Mouse (Mus musculus) midbrain, embryonic 12.5 days (tissue): ENCODE data around the gene Rbm19. TPM values are rescaled to one million over a fixed set of nuclear protein-coding genes. Genes with fewer than 3 reads are reported as not detected.
A peak's percentile ranks its signal among the peaks of the same experiment; 100 is the strongest.

Source experiments
- ATAC-seq: fragments of 200-750 bp; cut with Nextera tagmentation; 2 replicates; pipeline ENCODE4 v1.8.0; 2017; ENCODE audit warnings: low read depth, moderate TSS enrichment, moderate library complexity; ENCODE audit not compliant: low FRiP score
- H3K27ac ChIP-seq: fragments of 300-500 bp; sonication (generic); replicated peaks from 2 replicates; pipeline ENCODE4 v1.5.1; 2016; ENCODE audit warnings: mild to moderate bottlenecking
- H3K27me3 ChIP-seq: fragments of 300-500 bp; sonication (generic); 2 replicates; pipeline ENCODE4 v1.6.1; 2016; ENCODE audit warnings: mild to moderate bottlenecking
- H3K36me3 ChIP-seq: fragments of 300-500 bp; sonication (generic); 2 replicates; pipeline ENCODE4 v1.6.1; 2016
- H3K4me1 ChIP-seq: fragments of 300-500 bp; sonication (generic); 2 replicates; pipeline ENCODE4 v1.6.1; 2016
- H3K4me2 ChIP-seq: fragments of 300-500 bp; sonication (generic); replicated peaks from 2 replicates; pipeline ENCODE4 v1.6.1; 2016; ENCODE audit warnings: mild to moderate bottlenecking, moderate library complexity
- H3K4me3 ChIP-seq: fragments of 300-500 bp; sonication (generic); 2 replicates; pipeline ENCODE4 v1.5.1; 2016; ENCODE audit warnings: mild to moderate bottlenecking
- H3K9ac ChIP-seq: fragments of 300-500 bp; sonication (generic); replicated peaks from 2 replicates; pipeline ENCODE4 v1.6.1; 2016; ENCODE audit warnings: mild to moderate bottlenecking, moderate library complexity
- H3K9me3 ChIP-seq: fragments of 300-500 bp; sonication (generic); 2 replicates; pipeline ENCODE4 v1.6.1; 2016; ENCODE audit warnings: mild to moderate bottlenecking
- WGBS: fragments of 180-500 bp; shearing (Covaris S2); methylation state at CpG from one replicate; pipeline ENCODE4 v1.1.7; 2016; 5-methylcytosine and 5-hydroxymethylcytosine counted together
- polyA plus RNA-seq: library from polyadenylated mRNA; unstranded; fragments of >200 nt; fragmentation: Nextera tagmentation; extraction: Ambion mirVana; gene quantifications from 2 replicates; pipeline ENCODE4 v1.2.1, GENCODE M21; 2016

The Rbm19 gene
- polyA plus RNA-seq, 1 experiment from 2014 or later: 26.7 TPM

GRCm38 (mm10) chr5:120153140-120153539 lies 36.9 kb downstream of the Rbm19 start:
- peaks cover 21% of the 10 kb centered on the region for H3K4me1 ChIP-seq
- no peak overlapping the region for H3K27ac ChIP-seq
- no peaks in the 10 kb centered on the region for H3K9me3 ChIP-seq
- H3K4me2 ChIP-seq: no peak overlapping the region
- no peaks in the 10 kb centered on the region for H3K36me3 ChIP-seq
- no peak for ATAC-seq
- no peak overlapping the region for H3K4me3 ChIP-seq
- H3K9ac ChIP-seq: no peak overlapping the region
- WGBS: 84% methylated on average over 3 of the region's 3 CpGs
- peaks cover 70% of the 10 kb centered on the region for H3K27me3 ChIP-seq

- Histone ChIP-seq H3K36me3 (peaks cover 2% of the 10 kb centered on the region; the same call in 1 of the 2 replicates), H3K4me1 (peaks cover 21% of the 10 kb centered on the region), H3K4me2 (no peak overlapping the region), H3K9ac (no peak overlapping the region), H3K27me3 (peaks cover 47% of the 10 kb centered on the region; the same call in 1 of the 2 replicates), H3K27ac (peak overlapping the region; percentile 74; the same call in 1 of the 2 replicates), H3K4me3 (no peak overlapping the region), H3K9me3 (no peaks in the 10 kb centered on the region)
- WGBS: 70% methylated on average over 10 of the region's 10 CpGs
- ATAC-seq: no peak
Measured at GRCm38 (mm10) chr5:120155672-120156071, 39.4 kb downstream of the Rbm19 start.

- no peak overlapping the region for H3K4me3 ChIP-seq
- ATAC-seq: no peak
- peaks cover 21% of the 10 kb centered on the region for H3K4me1 ChIP-seq
- 73% methylated on average over 21 of the region's 21 CpGs for WGBS
- H3K27me3 ChIP-seq: peaks cover 41% of the 10 kb centered on the region; the same call in 1 of the 2 replicates
- H3K27ac ChIP-seq: peak overlapping the region; percentile 74
- no peak overlapping the region for H3K9ac ChIP-seq
- no peak overlapping the region for H3K4me2 ChIP-seq
- H3K36me3 ChIP-seq: peaks cover 2% of the 10 kb centered on the region; the same call in 1 of the 2 replicates
- no peaks in the 10 kb centered on the region for H3K9me3 ChIP-seq
Measured at GRCm38 (mm10) chr5:120156166-120156909, 40.1 kb downstream of the Rbm19 start.

- H3K9ac ChIP-seq: 0 out of 2 replicates have a peak overlapping the region, but pooled peaks have one; percentile 4
- H3K9me3 ChIP-seq: no peaks in the 10 kb centered on the region
- ATAC-seq: no peak
- peaks cover 33% of the 10 kb centered on the region; the same call in 1 of the 2 replicates for H3K27me3 ChIP-seq
- 75% methylated on average over 3 of the region's 3 CpGs for WGBS
- H3K4me1 ChIP-seq: peaks cover 21% of the 10 kb centered on the region
- H3K36me3 ChIP-seq: peaks cover 2% of the 10 kb centered on the region; the same call in 1 of the 2 replicates
- H3K4me3 ChIP-seq: no peak overlapping the region
- H3K4me2 ChIP-seq: no peak overlapping the region
- peak overlapping the region; percentile 74 for H3K27ac ChIP-seq
Measured at GRCm38 (mm10) chr5:120157115-120157514, 40.9 kb downstream of the Rbm19 start.

GRCm38 (mm10) chr5:120158476-120158875 lies 42.2 kb downstream of the Rbm19 start:
- Histone ChIP-seq H3K4me1 (peaks cover 21% of the 10 kb centered on the region), H3K4me3 (no peak overlapping the region), H3K4me2 (no peak overlapping the region), H3K9ac (no peak overlapping the region), H3K9me3 (no peaks in the 10 kb centered on the region), H3K36me3 (peaks cover 2% of the 10 kb centered on the region; the same call in 1 of the 2 replicates), H3K27me3 (peaks cover 21% of the 10 kb centered on the region; the same call in 1 of the 2 replicates), H3K27ac (no peak overlapping the region)
- no peak for ATAC-seq
- 68% methylated on average over 2 of the region's 2 CpGs for WGBS

- 93% methylated on average over 8 of the region's 8 CpGs for WGBS
- H3K36me3 ChIP-seq: peaks cover 2% of the 10 kb centered on the region; the same call in 1 of the 2 replicates
- ATAC-seq: no peak
- H3K4me1 ChIP-seq: peaks cover 8% of the 10 kb centered on the region
- no peak overlapping the region for H3K4me3 ChIP-seq
- H3K4me2 ChIP-seq: no peak overlapping the region
- no peak overlapping the region for H3K27ac ChIP-seq
- H3K9ac ChIP-seq: no peak overlapping the region
- H3K9me3 ChIP-seq: no peaks in the 10 kb centered on the region
- 0 out of 2 replicates have a peak, but pooled peaks cover 9% of the 10 kb centered on the region for H3K27me3 ChIP-seq
Measured at GRCm38 (mm10) chr5:120160923-120161658, 44.8 kb downstream of the Rbm19 start.

GRCm38 (mm10) chr5:120162689-120163088 lies 46.4 kb downstream of the Rbm19 start:
- ATAC-seq: no peak
- Histone ChIP-seq H3K27ac (no peak overlapping the region), H3K4me3 (no peak overlapping the region), H3K9ac (no peak overlapping the region), H3K4me2 (no peak overlapping the region), H3K4me1 (no peaks in the 10 kb centered on the region; the same call in 1 of the 2 replicates), H3K27me3 (peaks cover 6% of the 10 kb centered on the region; the same call in 1 of the 2 replicates), H3K36me3 (peaks cover 2% of the 10 kb centered on the region; the same call in 1 of the 2 replicates), H3K9me3 (no peaks in the 10 kb centered on the region)
- 93% methylated on average over 10 of the region's 10 CpGs for WGBS

- Histone ChIP-seq H3K9me3 (no peaks in the 10 kb centered on the region), H3K4me3 (no peak overlapping the region), H3K4me2 (no peak overlapping the region), H3K27ac (no peak overlapping the region), H3K4me1 (no peaks in the 10 kb centered on the region; the same call in 1 of the 2 replicates), H3K9ac (no peak overlapping the region), H3K36me3 (peaks cover 2% of the 10 kb centered on the region; the same call in 1 of the 2 replicates), H3K27me3 (peaks cover 6% of the 10 kb centered on the region; the same call in 1 of the 2 replicates)
- WGBS: 88% methylated on average over 6 of the region's 6 CpGs
- ATAC-seq: no peak
Measured at GRCm38 (mm10) chr5:120163428-120163827, 47.2 kb downstream of the Rbm19 start.

GRCm38 (mm10) chr5:120164450-120164849 lies 48.2 kb downstream of the Rbm19 start:
- no peaks in the 10 kb centered on the region; the same call in 1 of the 2 replicates for H3K4me1 ChIP-seq
- no peak for ATAC-seq
- H3K4me3 ChIP-seq: no peak overlapping the region
- H3K4me2 ChIP-seq: no peak overlapping the region
- H3K36me3 ChIP-seq: no peaks in the 10 kb centered on the region
- H3K27ac ChIP-seq: no peak overlapping the region
- no peak overlapping the region for H3K9ac ChIP-seq
- WGBS: 86% methylated on average over 11 of the region's 11 CpGs
- peaks cover 6% of the 10 kb centered on the region; the same call in 1 of the 2 replicates for H3K27me3 ChIP-seq
- no peaks in the 10 kb centered on the region for H3K9me3 ChIP-seq

GRCm38 (mm10) chr5:120165061-120165942 lies 49.0 kb downstream of the Rbm19 start:
- Histone ChIP-seq H3K4me2 (no peak overlapping the region), H3K36me3 (no peaks in the 10 kb centered on the region), H3K9me3 (no peaks in the 10 kb centered on the region), H3K27ac (no peak overlapping the region), H3K9ac (no peak overlapping the region), H3K4me3 (no peak overlapping the region), H3K27me3 (peaks cover 4% of the 10 kb centered on the region; the same call in 1 of the 2 replicates), H3K4me1 (no peaks in the 10 kb centered on the region; the same call in 1 of the 2 replicates)
- ATAC-seq: no peak
- 67% methylated on average over 9 of the region's 9 CpGs for WGBS

- peaks cover 18% of the 10 kb centered on the region for H3K4me1 ChIP-seq
- no peak overlapping the region for H3K27ac ChIP-seq
- H3K9ac ChIP-seq: no peak overlapping the region
- no peak overlapping the region for H3K4me3 ChIP-seq
- no peak overlapping the region for H3K4me2 ChIP-seq
- peaks cover 3% of the 10 kb centered on the region; the same call in 1 of the 2 replicates for H3K27me3 ChIP-seq
- H3K36me3 ChIP-seq: no peaks in the 10 kb centered on the region
- ATAC-seq: no peak
- 71% methylated on average over 13 of the region's 13 CpGs for WGBS
- H3K9me3 ChIP-seq: no peaks in the 10 kb centered on the region
Measured at GRCm38 (mm10) chr5:120167787-120168325, 51.6 kb downstream of the Rbm19 start.
